Mouse (Mus musculus): Measurements from ENCODE around the gene Dennd1b.

- TF ChIP-seq POLR2A (IDR thresholded peaks at IDR 0.05; ENCODE audit: borderline replicate concordance, insufficient read depth, low read length) (no peak), CTCF (IDR thresholded peaks at IDR 0.05; ENCODE audit: borderline replicate concordance, insufficient read depth, low read depth, low read length) (no peak)
Measured at GRCm38 (mm10) chr1:139025882-139026645, 62.8 kb downstream of the Dennd1b start.
